Mouse (Mus musculus) G1E (cell line): Measurements from ENCODE around the gene Lao1.

ENCODE experiments used
- CTCF ChIP-seq: IDR thresholded peaks from 2 replicates; pipeline ENCODE4 v1.5.1; 2012; ENCODE audit warnings: low read depth, low read length, inconsistent platforms, mixed read lengths
- GATA1 ChIP-seq: IDR thresholded peaks from 2 replicates; pipeline ENCODE4 v1.6.1; 2012; ENCODE audit warnings: borderline replicate concordance, low read length, inconsistent platforms, mixed read lengths
- TAL1 ChIP-seq: conservative IDR thresholded peaks from 2 replicates; pipeline ENCODE4 v1.6.1; 2012; ENCODE audit warnings: low read depth, low read length, inconsistent platforms, mixed read lengths

- TF ChIP-seq CTCF (peak; percentile 70; the same call in 1 of the 2 replicates), GATA1 (no peak), TAL1 (no peak)
Measured at GRCm38 (mm10) chr4:119004613-119005339, 43.4 kb downstream of the Lao1 start.
